Comparison of ENCODE assay signal across 16 mouse cellular contexts in genomic region chr9:7942701-7943100, GRCm38 (mm10).
"Had no signal": no experiment of that assay in that cellular context is flagged by ENCODE, and none has a peak within 500 bp of the region (broad histone marks: within the 10 kb centered on the region; RNA-seq: fewer than 3 reads in every experiment).

No protein-coding gene starts in this region.

- H3K9ac ChIP-seq: liver, postnatal 0 days; lung, embryonic 14.5 days; midbrain, embryonic 13.5 days; midbrain, embryonic 15.5 days; neural tube, embryonic 12.5 days; stomach, embryonic 15.5 days had no signal

- H3K36me3 ChIP-seq: midbrain, embryonic 15.5 days had no signal

- H3K9me3 ChIP-seq: megakaryocyte, embryonic 14.5 days; midbrain, embryonic 13.5 days; midbrain, embryonic 15.5 days; neural tube, embryonic 12.5 days; stomach, embryonic 15.5 days had no signal

- DNase-seq: liver, postnatal 0 days; lung, embryonic 14.5 days; lung, postnatal 10 days; lung, postnatal 36 days; right cerebral cortex, postnatal 14 days; thymus, adult 2 months; thymus, postnatal 25 days; thymus, postnatal 4 days had no signal

- H3K4me2 ChIP-seq: lung, embryonic 14.5 days; midbrain, embryonic 11.5 days; midbrain, embryonic 13.5 days; midbrain, embryonic 15.5 days; neural tube, embryonic 12.5 days; stomach, embryonic 15.5 days had no signal

- H3K27me3 ChIP-seq: midbrain, embryonic 13.5 days; midbrain, embryonic 15.5 days; neural tube, embryonic 12.5 days; stomach, embryonic 15.5 days had no signal

- H3K4me1 ChIP-seq: megakaryocyte, embryonic 14.5 days; midbrain, embryonic 13.5 days; midbrain, embryonic 15.5 days; neural tube, embryonic 12.5 days; stomach, embryonic 15.5 days had no signal

- ATAC-seq: liver, postnatal 0 days; midbrain, embryonic 13.5 days; midbrain, embryonic 15.5 days had no signal

- H3K27ac ChIP-seq: macrophage; midbrain, embryonic 13.5 days; midbrain, embryonic 15.5 days; neural tube, embryonic 12.5 days; stomach, embryonic 15.5 days; stomach, postnatal 0 days had no signal

- H3K4me3 ChIP-seq: megakaryocyte, embryonic 14.5 days; midbrain, embryonic 13.5 days; midbrain, embryonic 15.5 days; neural tube, embryonic 12.5 days; stomach, embryonic 15.5 days had no signal
